Mouse (Mus musculus) liver, adult 2 months (tissue): ENCODE results near the gene Ephb2. TPM values are rescaled to one million over a fixed set of nuclear protein-coding genes. Genes with fewer than 3 reads are reported as not detected.

Experiments
- DNase-seq: peaks from one replicate; pipeline ENCODE4 v3.0.0-alpha.2; 2011; ENCODE audit warnings: low read depth, low spot score; ENCODE audit errors: extremely low read depth
- H3K27ac ChIP-seq: fragments of 200-500 bp; replicated peaks from 2 replicates; pipeline ENCODE4 v1.5.1; 2012; ENCODE audit warnings: low read depth, mild to moderate bottlenecking, control low read depth, inconsistent platforms, low read length; ENCODE audit not compliant: insufficient read depth
- H3K27me3 ChIP-seq: fragments of 200-500 bp; 2 replicates; pipeline ENCODE4 v1.6.1; 2012; ENCODE audit warnings: mild to moderate bottlenecking, moderate library complexity, low read length, inconsistent platforms; ENCODE audit not compliant: control insufficient read depth, insufficient read depth
- H3K36me3 ChIP-seq: fragments of 200-500 bp; 2 replicates; pipeline ENCODE4 v1.6.1; 2012; ENCODE audit warnings: low read length, inconsistent platforms; ENCODE audit not compliant: control insufficient read depth, insufficient read depth
- H3K4me1 ChIP-seq: fragments of 200-500 bp; 2 replicates; pipeline ENCODE4 v1.6.1; 2011; ENCODE audit warnings: low read length; ENCODE audit not compliant: control insufficient read depth, insufficient read depth
- H3K4me3 ChIP-seq: fragments of 200-500 bp; 2 replicates; pipeline ENCODE4 v1.5.1; 2011; ENCODE audit warnings: low read depth, mild to moderate bottlenecking, control low read depth, low read length, moderate library complexity; ENCODE audit not compliant: insufficient read depth
- H3K79me2 ChIP-seq: fragments of 200-500 bp; 2 replicates; pipeline ENCODE4 v1.6.1; 2012; ENCODE audit warnings: inconsistent platforms, mild to moderate bottlenecking, low read length, moderate library complexity; ENCODE audit not compliant: control insufficient read depth, insufficient read depth
- H3K9ac ChIP-seq: fragments of 200-500 bp; 2 replicates; pipeline ENCODE4 v1.6.1; 2012; ENCODE audit warnings: low read depth, mild to moderate bottlenecking, control low read depth, inconsistent platforms, low read length
- CTCF ChIP-seq: fragments of 200-500 bp; IDR thresholded peaks from 2 replicates; pipeline ENCODE4 v1.5.1; 2011; ENCODE audit warnings: low read depth, low read length, control low read depth
- POLR2A ChIP-seq: fragments of 200-500 bp; IDR thresholded peaks from 2 replicates; pipeline ENCODE4 v1.6.1; 2011; ENCODE audit warnings: low read length, control low read depth; ENCODE audit not compliant: insufficient read depth; ENCODE audit errors: extremely low read depth
- WGBS: fragments of 180-500 bp; shearing (Covaris S2); methylation state at CpG from one replicate; pipeline ENCODE4 v1.1.7; 2018; 5-methylcytosine and 5-hydroxymethylcytosine counted together
- polyA plus RNA-seq: library from polyadenylated mRNA; depleted of rRNA; stranded (reverse); fragments of >200 nt; gene quantifications from 2 replicates; pipeline ENCODE4 v1.2.3, GENCODE M21; 2012
- total RNA-seq: library from RNA; depleted of rRNA; stranded (reverse); fragments of >200 nt; gene quantifications from 2 replicates; pipeline ENCODE4 v1.2.3, GENCODE M21; 2014

Ephb2 gene
- total and polyA plus RNA-seq, 2 experiments: 0.18 to 0.37 TPM

GRCm38 (mm10) chr4:136680641-136681040 lies 155.1 kb downstream of the Ephb2 start:
- H3K9ac ChIP-seq: no peak overlapping the region
- H3K27ac ChIP-seq: no peak overlapping the region
- 91% methylated on average over 14 of the region's 14 CpGs for WGBS
- H3K79me2 ChIP-seq: no peaks in the 10 kb centered on the region
- H3K36me3 ChIP-seq: no peaks in the 10 kb centered on the region
- TF ChIP-seq POLR2A (no peak), CTCF (no peak)
- DNase-seq: no peak
- no peak overlapping the region for H3K4me3 ChIP-seq
- H3K4me1 ChIP-seq: no peaks in the 10 kb centered on the region
- no peaks in the 10 kb centered on the region for H3K27me3 ChIP-seq

GRCm38 (mm10) chr4:136679221-136679620 lies 156.6 kb downstream of the Ephb2 start:
- no peak for DNase-seq
- Histone ChIP-seq H3K79me2 (no peaks in the 10 kb centered on the region), H3K9ac (no peak overlapping the region), H3K27me3 (no peaks in the 10 kb centered on the region), H3K27ac (no peak overlapping the region), H3K4me3 (no peak overlapping the region), H3K36me3 (no peaks in the 10 kb centered on the region), H3K4me1 (no peaks in the 10 kb centered on the region)
- TF ChIP-seq CTCF: no peak
- no peak for TF ChIP-seq POLR2A
- WGBS: 31% methylated on average over 8 of the region's 8 CpGs

- no peak overlapping the region for H3K27ac ChIP-seq
- no peaks in the 10 kb centered on the region for H3K27me3 ChIP-seq
- DNase-seq: peak; percentile 59
- no peaks in the 10 kb centered on the region for H3K4me1 ChIP-seq
- H3K4me3 ChIP-seq: no peak overlapping the region
- no peak overlapping the region for H3K9ac ChIP-seq
- 8% methylated on average over 3 of the region's 3 CpGs for WGBS
- no peaks in the 10 kb centered on the region for H3K36me3 ChIP-seq
- H3K79me2 ChIP-seq: no peaks in the 10 kb centered on the region
- no peak for TF ChIP-seq POLR2A
- peak; percentile 86 for TF ChIP-seq CTCF
These were observed 157.3 kb downstream of the Ephb2 start for GRCm38 (mm10) chr4:136678480-136678879.

GRCm38 (mm10) chr4:136675439-136675838 lies 160.3 kb downstream of the Ephb2 start:
- Histone ChIP-seq H3K4me1 (no peaks in the 10 kb centered on the region), H3K36me3 (no peaks in the 10 kb centered on the region), H3K4me3 (no peak overlapping the region), H3K27ac (no peak overlapping the region), H3K9ac (no peak overlapping the region), H3K79me2 (no peaks in the 10 kb centered on the region), H3K27me3 (no peaks in the 10 kb centered on the region)
- DNase-seq: no peak
- WGBS: 55% methylated on average over 9 of the region's 9 CpGs
- no peak for TF ChIP-seq CTCF
- TF ChIP-seq POLR2A: no peak

GRCm38 (mm10) chr4:136672335-136673090 lies 163.3 kb downstream of the Ephb2 start:
- Histone ChIP-seq H3K4me3 (no peak overlapping the region), H3K27ac (no peak overlapping the region), H3K79me2 (no peaks in the 10 kb centered on the region), H3K9ac (no peak overlapping the region), H3K27me3 (no peaks in the 10 kb centered on the region), H3K36me3 (no peaks in the 10 kb centered on the region), H3K4me1 (no peaks in the 10 kb centered on the region)
- TF ChIP-seq POLR2A: no peak
- no peak for DNase-seq
- 91% methylated on average over 19 of the region's 19 CpGs for WGBS

- no peaks in the 10 kb centered on the region for H3K27me3 ChIP-seq
- no peaks in the 10 kb centered on the region for H3K79me2 ChIP-seq
- no peak for DNase-seq
- no peak overlapping the region for H3K4me3 ChIP-seq
- WGBS: 62% methylated on average over 10 of the region's 10 CpGs
- no peak overlapping the region for H3K27ac ChIP-seq
- no peaks in the 10 kb centered on the region for H3K36me3 ChIP-seq
- TF ChIP-seq POLR2A (no peak), CTCF (no peak)
- no peaks in the 10 kb centered on the region for H3K4me1 ChIP-seq
- no peak overlapping the region for H3K9ac ChIP-seq
These were observed 168.0 kb downstream of the Ephb2 start for GRCm38 (mm10) chr4:136667757-136668156.
